Mouse (Mus musculus) lung, adult 18-20 months (tissue): ENCODE measurements at regions not wholly inside any gene's neighbourhood (a gene's known extent, or its start where the extent isn't known, plus 50 kb on each side); places are given as distances from the start of the nearest gene placed in this dataset.

ENCODE experiments used
- DNase-seq, 2 experiments: peaks; one replicate each; pipeline ENCODE4 v3.0.0; 2022; ENCODE audit warnings: mixed read lengths in 2 of 2

GRCm38 (mm10) chr12:118784643-118785042, 61.5 kb upstream of the Sp8 start:
- no peak for DNase-seq

- DNase-seq, result no peak
These were observed 64.2 kb upstream of the Sp8 start for GRCm38 (mm10) chr12:118781978-118782377.

- DNase-seq, result no peak
These were observed 70.6 kb upstream of the Sp8 start for GRCm38 (mm10) chr12:118775463-118776064.

- no peak for DNase-seq
These were observed 73.3 kb upstream of the Sp8 start for GRCm38 (mm10) chr12:118772790-118773189.

- no peak for DNase-seq
These were observed 79.7 kb upstream of the Sp8 start for GRCm38 (mm10) chr12:118766472-118766871.

- no peak for DNase-seq
These were observed 92.1 kb upstream of the Sp8 start for GRCm38 (mm10) chr12:118754076-118754475.

GRCm38 (mm10) chr12:118739103-118739502, 107.0 kb upstream of the Sp8 start:
- DNase-seq, result no peak

- DNase-seq, result no peak
These were observed 120.2 kb upstream of the Sp8 start for GRCm38 (mm10) chr12:118725891-118726290.

- no peak for DNase-seq
These were observed 126.1 kb upstream of the Sp8 start for GRCm38 (mm10) chr12:118719878-118720573.

GRCm38 (mm10) chr12:118716824-118717223, 129.3 kb upstream of the Sp8 start:
- DNase-seq, result no peak

GRCm38 (mm10) chr12:118706626-118707025, 139.5 kb upstream of the Sp8 start:
- no peak for DNase-seq

GRCm38 (mm10) chr12:118704826-118705225, 141.3 kb upstream of the Sp8 start:
- DNase-seq, result no peak

GRCm38 (mm10) chr12:118703730-118704129, 142.4 kb upstream of the Sp8 start:
- no peak for DNase-seq

- no peak for DNase-seq
These were observed 143.0 kb upstream of the Sp8 start for GRCm38 (mm10) chr12:118703068-118703662.

- DNase-seq, result no peak
These were observed 144.3 kb upstream of the Sp8 start for GRCm38 (mm10) chr12:118701838-118702237.

- DNase-seq, result no peak
These were observed 148.0 kb upstream of the Sp8 start for GRCm38 (mm10) chr12:118698110-118698509.

- no peak for DNase-seq
These were observed 151.4 kb upstream of the Sp8 start for GRCm38 (mm10) chr12:118694701-118695100.

GRCm38 (mm10) chr12:118682902-118683301, 163.2 kb upstream of the Sp8 start:
- no peak for DNase-seq

GRCm38 (mm10) chr12:118677989-118678388, 168.1 kb upstream of the Sp8 start:
- DNase-seq, result no peak

- DNase-seq, result no peak
These were observed 184.6 kb upstream of the Sp8 start for GRCm38 (mm10) chr12:118661575-118661974.

- no peak for DNase-seq
These were observed 185.0 kb upstream of the Sp8 start for GRCm38 (mm10) chr12:118661214-118661486.

GRCm38 (mm10) chr12:118660384-118661213, 185.5 kb upstream of the Sp8 start:
- DNase-seq, result no peak

GRCm38 (mm10) chr12:118659240-118660120, 186.6 kb upstream of the Sp8 start:
- no peak for DNase-seq
